Mouse (Mus musculus): ENCODE measurements at regions not wholly inside any gene's neighbourhood (a gene's known extent, or its start where the extent isn't known, plus 50 kb on each side); places are given as distances from the start of the nearest gene placed in this dataset.

- TF ChIP-seq POLR2A (IDR thresholded peaks at IDR 0.05; ENCODE audit: control insufficient read depth in 1 of 2, insufficient read depth in 1 of 2, low read depth in 1 of 2, low read length in 2 of 2, poor library complexity in 1 of 2) (no peak), POLR2AphosphoS5 (IDR thresholded peaks at IDR 0.05; ENCODE audit: borderline replicate concordance, low read depth, low read length) (no peak), BHLHE40 (IDR thresholded peaks at IDR 0.05; ENCODE audit: borderline replicate concordance, low read depth, low read length) (no peak), USF2 (IDR thresholded peaks at IDR 0.05; ENCODE audit: borderline replicate concordance in 1 of 2, insufficient read depth in 1 of 2, low read depth in 1 of 2, low read length in 2 of 2) (no peak), SMC3 (IDR thresholded peaks at IDR 0.05; ENCODE audit: low read depth, low read length) (no peak)
Measured at GRCm38 (mm10) chr7:84800966-84801365, 52.4 kb upstream of the Olfr291 start.
